Mouse (Mus musculus): ENCODE measurements around the gene Gm11127. TPM values are rescaled to one million over a fixed set of nuclear protein-coding genes. Genes with fewer than 3 reads are reported as not detected.
A peak's percentile ranks its signal among the peaks of the same experiment; 100 is the strongest.
"Not testable (repeated sequence)": the region's sequence is repeated elsewhere in the genome, so short reads cannot be mapped to it uniquely, and the experiment has no call there.

Gene Gm11127
- total RNA-seq, 2 experiments from 2014 or later: not detected

DNA sequence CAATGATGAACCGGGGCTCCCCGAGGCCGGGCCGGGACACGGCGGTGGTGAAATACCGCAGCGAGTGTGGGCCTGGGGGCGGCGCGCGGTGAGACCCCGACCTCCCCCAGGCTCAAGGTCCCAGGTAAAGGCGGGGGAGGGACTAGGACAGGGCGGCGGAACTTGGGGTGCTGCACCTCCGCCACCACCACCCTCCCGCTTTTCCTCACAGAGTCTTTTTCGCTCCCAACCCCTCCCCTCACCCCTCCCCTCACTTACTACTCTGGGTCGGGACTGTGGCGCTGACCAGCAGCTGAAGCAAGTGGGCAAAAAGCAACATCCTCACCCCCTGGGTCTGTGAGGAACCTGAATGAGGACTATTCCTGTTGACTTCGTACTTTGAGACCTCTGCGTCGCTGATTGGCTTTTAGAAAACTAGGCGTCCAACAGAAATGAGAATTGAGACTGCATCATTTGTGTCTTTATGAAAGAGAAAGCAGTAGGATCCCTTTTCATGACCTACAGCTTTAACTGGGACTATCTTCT lies 25.8 kb downstream of the Gm11127 start, which contains the start of gene H2-T23:
Gene H2-T23, minus strand, starts transcription at position 505 of the 525 bp plus-strand sequence.
- ATAC-seq (replicated peaks; ENCODE audit: low FRiP score, poor library complexity, severe bottlenecking): peak; percentile 47

DNA sequence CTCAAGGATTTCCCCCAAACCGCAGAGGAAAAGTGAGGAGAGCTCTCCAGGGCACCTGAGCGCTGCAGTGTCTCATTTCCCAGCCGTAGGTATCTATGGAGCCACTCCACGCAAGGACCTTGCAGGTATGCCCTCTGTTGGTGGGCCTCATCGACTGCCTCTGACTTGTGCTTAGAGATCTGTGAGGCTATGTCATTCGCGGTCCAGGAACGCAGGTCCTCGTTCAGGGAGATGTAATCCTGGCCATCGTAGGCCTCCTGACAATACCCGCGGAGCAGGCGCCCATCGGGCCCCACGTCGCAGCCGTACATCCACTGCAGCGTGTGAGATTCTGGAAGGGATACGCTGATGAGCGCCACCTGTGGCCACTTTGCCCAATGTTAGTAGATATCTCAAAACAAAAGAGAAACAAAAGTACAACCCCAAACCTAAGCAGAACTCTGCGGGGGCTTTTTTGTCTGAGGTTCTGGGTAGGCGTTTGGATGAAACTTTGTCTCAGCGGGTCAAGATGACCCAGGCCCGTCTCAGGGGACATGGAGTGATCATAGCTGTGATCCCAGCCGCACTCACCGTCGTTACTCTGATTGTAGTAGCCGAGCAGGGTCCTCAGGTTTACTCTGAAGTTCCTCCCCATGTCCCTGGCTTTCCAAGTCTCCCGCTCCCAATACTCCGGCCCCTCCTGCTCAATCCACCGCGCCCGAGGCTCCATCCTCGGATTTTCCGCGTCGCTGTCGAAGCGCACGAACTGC lies 26.4 kb downstream of the Gm11127 start:
- peak; percentile 79 for ATAC-seq (replicated peaks; ENCODE audit: low FRiP score, poor library complexity, severe bottlenecking)

DNA sequence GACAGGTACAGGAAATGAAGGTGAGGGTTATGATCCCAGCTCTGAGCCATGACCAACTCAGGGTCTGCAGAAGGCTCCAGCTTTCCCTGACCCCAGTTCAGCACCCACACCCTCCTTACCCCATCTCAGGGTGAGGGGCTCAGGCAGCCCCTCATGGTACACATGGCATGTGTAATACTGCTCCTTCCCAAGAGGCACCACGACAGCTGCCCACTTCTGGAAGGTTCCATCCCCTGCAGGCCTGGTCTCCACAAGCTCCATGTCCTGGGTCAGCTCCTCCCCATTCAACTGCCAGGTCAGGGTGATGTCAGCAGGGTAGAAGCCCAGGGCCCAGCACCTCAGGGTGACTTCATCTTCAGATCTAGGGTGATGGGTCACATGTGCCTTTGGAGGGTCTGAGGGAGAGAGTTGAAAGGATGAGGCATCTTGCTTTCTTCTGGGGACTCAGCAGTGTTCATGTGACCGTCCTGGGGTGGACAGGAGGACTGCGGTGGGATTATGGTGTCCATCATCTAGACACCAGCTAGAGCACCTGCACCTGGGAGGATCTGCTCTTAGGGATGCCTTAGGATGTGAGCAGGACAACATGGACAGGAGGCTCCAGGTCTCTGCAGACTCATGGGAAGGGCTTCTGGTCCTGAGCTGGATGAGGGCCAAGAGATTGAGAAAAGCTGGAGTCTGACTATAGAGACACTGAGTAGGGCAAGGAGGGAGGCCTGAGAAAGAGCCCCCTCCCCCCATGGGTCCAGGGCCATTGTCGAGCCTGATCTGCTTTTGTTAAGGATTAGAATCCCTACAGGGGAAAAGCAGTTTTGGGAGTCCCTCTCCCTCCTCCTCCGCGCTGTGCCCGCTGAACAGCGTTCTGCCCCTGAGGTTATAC lies 27.2 kb downstream of the Gm11127 start:
- not testable (repeated sequence) for ATAC-seq (replicated peaks; ENCODE audit: low FRiP score, poor library complexity, severe bottlenecking)

DNA sequence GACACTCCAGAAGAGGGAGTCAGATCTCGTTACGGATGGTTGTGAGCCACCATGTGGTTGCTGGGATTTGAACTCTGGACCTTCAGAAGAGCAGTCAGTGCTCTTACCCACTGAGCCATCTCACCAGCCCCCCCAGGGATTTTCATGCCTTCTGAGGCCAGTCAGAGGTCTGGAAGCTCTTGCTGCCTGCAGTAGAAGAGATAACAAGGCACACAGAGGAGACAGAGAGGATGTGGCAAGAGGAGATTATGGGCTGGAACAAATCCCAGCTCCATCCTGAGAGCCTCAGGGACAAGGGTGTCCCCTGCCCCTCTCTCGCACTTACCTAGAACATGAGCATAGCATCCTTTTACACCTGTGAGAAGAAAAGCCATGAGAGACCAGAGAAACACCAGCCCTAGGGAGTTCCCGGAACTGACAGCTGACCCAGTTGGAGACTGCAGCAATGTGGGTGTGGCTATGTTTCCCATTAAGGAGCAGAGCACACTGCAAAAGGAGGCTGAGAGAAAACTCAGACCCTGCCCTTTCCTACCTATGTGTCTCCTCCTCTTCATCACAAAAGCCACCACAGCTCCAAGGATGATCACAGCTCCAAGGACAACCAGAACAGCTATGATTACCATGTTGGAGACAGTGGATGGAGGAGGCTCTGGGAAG lies 28.0 kb downstream of the Gm11127 start:
- ATAC-seq (replicated peaks; ENCODE audit: low FRiP score, poor library complexity, severe bottlenecking): peak; percentile 84

DNA sequence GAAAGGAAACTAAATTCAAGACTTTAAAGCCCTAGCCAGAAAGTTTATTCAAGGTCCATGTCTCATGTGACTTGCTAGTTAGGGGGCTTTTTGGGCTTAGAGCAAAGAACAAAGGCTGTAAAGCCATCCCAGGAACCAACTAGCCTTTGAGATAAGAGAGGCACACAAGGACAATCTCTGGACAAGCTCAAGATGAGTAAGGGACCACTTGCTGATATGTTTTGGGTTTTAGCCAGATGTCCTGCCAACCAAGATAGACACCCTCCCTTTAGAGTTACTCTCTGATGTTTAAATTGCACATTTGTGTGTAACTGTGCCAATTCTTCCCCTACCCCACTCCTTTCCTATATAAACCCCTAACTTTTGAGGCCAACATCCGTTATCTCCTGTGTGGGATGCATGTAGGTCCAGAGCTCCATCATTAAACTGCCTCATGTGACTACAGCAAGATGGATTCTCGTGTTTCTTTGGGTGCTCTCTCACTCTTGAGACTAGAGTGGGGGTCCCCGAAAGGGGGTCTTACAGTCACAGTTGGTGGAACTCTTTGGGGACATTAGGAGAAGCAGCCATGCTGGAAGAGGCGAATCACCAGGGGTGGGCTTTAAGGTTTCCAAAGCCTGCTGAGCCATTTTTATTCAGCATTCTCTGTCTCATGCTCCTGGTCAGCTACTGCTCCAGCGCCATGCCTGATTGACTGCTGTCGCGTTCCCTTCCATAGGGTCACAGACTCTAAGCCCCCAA lies 29.1 kb downstream of the Gm11127 start:
- ATAC-seq (replicated peaks; ENCODE audit: low FRiP score, poor library complexity, severe bottlenecking): no peak

DNA sequence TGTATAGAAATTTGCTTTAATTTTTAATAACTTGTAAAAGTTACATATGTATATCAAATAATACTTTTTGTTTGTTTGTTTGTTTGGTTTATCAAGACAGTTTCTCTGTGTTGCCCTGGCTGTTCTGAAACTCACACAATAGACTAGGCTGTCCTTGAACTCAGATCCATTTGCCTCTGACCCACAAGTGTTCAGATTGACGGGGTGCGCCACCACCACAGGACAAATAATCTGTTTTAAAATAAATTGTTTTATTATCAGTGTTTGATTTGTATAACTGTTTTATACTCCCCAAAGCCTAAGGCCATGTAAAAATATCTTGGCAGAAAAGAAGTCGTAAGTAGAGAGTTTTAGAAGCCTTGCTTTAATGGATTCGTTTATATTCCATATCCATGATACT lies 30.5 kb downstream of the Gm11127 start:
- no peak for ATAC-seq (replicated peaks; ENCODE audit: low FRiP score, poor library complexity, severe bottlenecking)

DNA sequence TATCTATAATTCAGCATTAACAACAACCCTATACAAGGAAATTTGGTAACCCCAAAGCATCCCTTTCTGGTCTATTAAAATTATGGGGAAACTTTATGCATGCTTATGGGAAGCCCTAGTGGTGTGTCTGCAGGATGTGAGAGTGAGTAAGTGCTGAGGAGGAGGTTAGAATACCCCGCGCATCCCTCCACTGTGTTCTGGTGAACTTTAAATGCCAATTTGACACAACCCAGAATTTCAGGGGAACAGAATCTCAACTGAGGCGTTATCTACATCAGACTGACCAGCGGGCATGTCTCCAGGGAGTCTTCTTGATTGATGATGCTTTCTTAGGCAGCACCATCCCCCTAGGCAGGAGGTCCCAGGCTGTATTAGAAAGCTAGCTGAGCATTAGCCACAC lies 32.3 kb downstream of the Gm11127 start:
- ATAC-seq (replicated peaks; ENCODE audit: low FRiP score, poor library complexity, severe bottlenecking): no peak

DNA sequence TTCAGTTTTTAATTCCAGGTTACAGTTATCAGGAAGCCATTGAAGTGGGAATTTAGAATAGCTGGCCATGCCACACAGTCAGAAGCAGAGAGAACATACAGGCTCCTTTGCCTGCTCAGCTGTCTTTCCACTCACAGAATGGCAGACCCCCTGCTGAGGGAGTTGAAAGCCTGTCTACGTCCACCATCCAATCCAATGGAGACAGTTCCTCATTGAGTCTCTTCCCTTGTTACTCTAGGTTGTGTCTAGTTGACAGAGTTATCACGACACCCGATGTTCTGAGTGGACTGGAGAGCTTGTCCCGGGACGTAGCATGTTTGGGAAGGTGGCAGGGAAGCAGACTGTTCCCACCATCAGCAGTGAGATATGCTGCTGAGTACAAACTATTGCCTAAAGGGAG lies 33.0 kb downstream of the Gm11127 start:
- no peak for ATAC-seq (replicated peaks; ENCODE audit: low FRiP score, poor library complexity, severe bottlenecking)

DNA sequence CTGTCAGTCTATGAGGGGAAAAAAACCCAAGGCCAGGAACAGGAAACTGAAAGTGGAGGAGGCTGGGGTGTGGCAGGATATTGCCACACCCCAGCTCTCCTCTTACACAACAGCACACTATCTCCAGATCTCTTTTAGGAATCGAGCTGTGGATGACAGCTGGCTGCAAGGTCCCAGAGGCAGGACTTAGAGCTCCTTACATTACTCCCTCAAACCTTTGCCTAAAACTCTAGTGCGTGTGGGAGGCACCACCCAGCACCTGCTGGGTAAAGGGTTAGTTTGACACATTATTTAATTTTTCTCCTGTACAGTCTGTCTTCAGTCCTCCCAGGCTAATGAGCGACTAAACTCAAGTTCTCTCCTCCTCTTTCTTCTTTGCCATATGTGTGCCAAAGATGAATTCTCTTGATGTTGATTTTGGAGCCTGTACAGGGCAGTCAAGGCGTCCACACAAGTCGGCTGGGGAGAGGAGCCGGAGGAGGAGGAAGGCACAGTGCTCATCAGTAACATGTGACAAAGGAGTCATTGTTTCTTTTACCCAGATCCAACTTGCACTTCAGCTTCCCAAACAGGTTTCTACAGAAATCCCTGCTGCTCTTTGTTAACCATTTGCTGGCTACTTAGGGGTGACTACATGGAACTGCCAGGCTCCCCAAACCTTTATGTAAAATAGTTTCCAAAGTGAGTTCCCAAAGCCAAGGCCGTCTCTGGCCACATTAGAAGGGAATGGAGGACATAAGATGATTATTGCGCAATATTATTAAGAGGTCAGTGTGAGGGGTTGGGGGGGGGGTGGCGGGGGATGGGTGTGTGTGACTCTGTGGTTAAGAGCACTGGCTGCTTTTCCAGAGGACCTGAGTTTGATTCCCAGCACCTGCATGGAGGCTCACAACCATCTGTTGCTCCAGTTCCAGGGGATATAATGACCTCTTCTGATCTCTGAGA lies 34.2 kb downstream of the Gm11127 start:
- peak; percentile 68 for ATAC-seq (replicated peaks; ENCODE audit: low FRiP score, poor library complexity, severe bottlenecking)

DNA sequence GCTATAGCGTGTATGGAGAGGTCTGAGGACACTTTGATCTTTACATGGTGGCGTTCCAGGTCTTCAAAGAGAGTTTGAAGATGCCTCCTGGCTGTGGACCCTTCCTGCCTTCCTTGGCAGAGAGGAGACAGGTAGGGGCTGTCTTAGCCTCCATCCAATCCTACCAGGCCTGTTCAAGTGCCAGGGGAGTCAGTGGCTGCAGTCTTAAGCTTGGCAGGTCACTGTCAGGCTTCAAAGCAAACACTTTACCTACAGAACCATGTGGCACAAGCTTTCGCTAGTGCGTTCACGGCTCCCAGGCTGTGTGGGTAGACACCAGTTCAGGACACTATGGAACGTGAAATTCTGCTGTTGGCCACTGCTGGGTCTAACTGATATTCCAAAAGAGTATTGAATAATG lies 35.2 kb downstream of the Gm11127 start:
- ATAC-seq (replicated peaks; ENCODE audit: low FRiP score, poor library complexity, severe bottlenecking): no peak

DNA sequence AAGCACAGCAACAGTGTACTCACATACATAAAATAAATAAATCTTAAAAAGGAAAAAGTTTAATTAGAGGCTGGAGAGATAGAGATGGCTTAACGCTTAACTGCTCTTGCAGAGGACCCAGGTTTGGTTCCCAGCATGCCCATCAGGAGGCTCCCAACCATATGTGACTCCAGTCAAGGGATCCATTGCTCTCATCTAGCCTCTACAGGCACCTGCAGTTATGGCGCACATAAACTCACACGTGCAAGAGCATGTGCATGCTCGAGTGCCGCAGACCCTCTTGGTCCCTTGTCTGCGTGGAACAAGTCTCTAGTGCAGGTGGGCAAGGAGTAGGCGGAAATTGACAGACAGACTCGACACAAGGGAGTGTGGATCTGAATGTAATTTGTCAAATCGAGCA lies 36.1 kb downstream of the Gm11127 start:
- ATAC-seq (replicated peaks; ENCODE audit: low FRiP score, poor library complexity, severe bottlenecking): no peak

DNA sequence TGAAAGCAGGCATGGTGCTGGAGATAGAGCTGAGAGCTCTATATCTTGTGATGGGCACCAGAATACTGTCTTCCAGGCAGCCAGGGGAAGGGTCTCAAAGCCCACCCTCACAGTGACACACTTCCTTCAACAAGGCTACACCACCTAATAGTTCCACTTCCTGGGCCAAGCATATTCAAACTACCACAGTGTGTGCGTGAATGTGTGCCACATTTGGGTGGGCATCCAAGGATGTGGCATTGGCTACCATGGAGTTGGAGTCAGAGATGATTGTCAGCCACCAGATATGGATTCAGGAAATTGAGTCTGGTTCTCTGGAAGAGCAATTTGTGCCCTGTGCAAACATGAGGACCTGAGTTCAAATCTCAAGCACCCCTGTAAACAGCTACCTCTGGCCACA lies 36.9 kb downstream of the Gm11127 start:
- no peak for ATAC-seq (replicated peaks; ENCODE audit: low FRiP score, poor library complexity, severe bottlenecking)

DNA sequence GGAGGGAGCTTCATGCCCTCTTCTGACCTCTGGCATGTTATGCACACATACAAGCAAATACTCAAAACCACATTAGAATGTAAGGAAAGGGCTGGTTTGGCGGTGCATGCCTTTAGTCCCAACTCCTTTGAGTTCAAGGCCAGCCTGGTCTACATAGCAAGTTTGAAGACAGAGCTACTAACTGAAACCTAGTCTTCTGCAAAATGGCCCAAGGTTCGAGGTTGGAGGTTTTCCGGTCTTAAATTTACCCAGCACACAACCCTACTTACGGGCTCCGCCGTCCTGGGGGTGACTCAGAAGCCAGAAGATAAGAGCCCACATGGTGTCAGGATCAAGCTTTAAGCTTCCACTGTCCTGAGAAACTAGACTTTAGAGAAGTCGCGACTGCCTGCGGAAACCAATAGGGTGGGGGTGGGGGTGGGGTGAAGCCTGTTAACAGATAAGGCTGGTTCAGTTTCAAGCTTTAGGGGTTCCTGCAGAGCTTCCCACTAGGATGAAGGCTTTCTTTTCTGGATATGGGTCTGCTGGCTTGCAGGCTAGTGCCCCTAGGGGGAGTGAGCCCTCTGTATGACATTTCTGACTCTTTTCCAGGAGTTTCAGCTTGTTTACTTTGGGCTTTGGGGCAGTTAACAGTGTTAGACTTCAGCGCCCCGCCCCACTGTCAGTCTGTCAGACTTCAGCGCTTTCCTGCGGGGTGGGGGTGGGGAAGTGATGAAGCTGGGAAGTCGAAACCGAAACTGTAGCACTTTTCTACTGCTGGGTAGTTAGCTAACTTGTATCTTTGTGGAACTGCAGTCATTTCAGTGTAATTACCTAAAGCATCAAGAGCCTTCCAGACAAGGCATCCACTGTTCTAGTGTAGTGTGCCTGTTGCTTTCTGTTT lies 37.7 kb downstream of the Gm11127 start, which contains the start of gene H2-T24:
Gene H2-T24, minus strand, starts transcription at position 370 of the 883 bp plus-strand sequence.
- ATAC-seq (replicated peaks; ENCODE audit: low FRiP score, poor library complexity, severe bottlenecking): peak; percentile 85

DNA sequence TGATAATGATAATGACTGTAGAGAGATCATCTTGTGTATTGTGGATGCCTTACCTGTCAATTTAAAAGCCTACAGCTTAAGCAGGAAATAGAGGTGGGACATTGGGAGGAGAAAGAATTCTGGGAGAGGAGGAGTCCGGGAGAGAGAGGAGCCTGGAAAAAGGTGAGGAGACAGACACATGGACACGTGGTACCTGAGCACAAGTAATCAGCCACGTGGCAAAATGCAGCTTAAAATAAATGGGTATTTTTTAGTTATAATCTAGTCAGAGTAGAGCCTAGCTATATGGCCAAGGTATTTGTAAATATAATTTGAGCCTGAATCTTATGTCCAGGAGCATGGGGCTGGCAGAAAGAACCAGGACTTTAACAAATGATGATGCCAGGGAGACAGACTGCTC lies 38.7 kb downstream of the Gm11127 start:
- ATAC-seq (replicated peaks; ENCODE audit: low FRiP score, poor library complexity, severe bottlenecking): no peak

DNA sequence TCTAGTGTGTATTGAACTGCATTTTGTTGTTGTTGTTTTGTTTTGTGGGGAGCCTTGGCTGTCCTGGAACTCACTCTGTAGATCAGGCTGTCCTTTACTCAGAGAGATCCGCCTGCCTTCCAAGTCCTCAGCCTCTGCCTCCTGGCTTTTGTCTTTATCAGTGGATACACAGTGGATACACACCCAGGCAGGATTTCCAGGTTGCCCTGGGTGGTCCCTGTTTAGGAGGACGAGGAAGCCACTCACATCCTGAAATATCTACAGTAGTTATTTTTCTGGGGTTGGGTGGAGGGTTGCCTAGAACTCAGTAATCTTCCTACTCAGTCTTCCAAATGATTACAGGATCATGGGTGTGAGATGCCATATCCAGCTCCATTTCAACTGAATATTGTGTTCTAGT lies 39.2 kb downstream of the Gm11127 start:
- ATAC-seq (replicated peaks; ENCODE audit: low FRiP score, poor library complexity, severe bottlenecking): peak; percentile 43

DNA sequence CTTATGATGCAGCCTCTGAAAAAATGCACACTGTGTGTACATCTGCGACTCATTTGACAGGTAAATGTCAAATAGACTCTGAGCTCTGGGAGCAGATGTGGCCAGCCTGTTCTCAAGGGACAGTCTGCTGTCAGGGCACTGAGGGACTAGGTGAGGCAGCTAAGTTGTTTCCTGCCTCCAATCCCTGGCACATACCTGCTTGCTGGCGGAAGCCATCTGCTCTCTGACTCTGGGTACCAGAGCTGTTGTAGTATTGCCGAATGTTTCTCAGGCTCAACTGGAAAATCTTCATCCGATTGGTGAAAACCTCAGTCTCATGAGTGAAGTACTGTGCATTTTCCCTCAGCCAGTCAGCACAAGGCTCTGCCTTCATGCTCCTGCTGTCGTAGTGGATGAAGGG lies 41.1 kb downstream of the Gm11127 start:
- ATAC-seq (replicated peaks; ENCODE audit: low FRiP score, poor library complexity, severe bottlenecking): no peak

DNA sequence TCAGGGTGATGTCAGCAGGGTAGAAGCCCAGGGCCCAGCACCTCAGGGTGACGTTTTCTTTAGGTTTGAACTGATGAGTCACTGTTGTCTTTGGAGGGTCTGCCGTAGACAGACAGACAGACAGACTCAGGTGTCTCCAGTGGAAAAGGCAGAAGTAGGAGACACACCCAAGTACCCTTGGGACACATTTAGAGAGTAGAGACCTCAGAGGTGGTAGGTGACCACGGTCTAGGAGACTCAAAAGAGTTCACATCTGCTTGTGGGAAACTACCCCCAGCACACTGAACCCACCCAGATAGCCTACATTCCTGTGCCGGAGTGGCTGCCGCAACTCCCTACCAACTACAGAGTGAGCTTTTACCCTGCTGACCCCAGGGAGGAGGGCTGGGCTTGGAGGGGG lies 43.2 kb downstream of the Gm11127 start:
- ATAC-seq (replicated peaks; ENCODE audit: low FRiP score, poor library complexity, severe bottlenecking): no peak

Data from erythroid progenitor cell, adult 5-6 weeks (primary cell).